Mouse (Mus musculus): ENCODE measurements around the gene Pafah2. TPM values are rescaled to one million over a fixed set of nuclear protein-coding genes. Genes with fewer than 3 reads are reported as not detected.
A peak's percentile ranks its signal among the peaks of the same experiment; 100 is the strongest.

Gene Pafah2
- polyA plus RNA-seq, 1 experiment from 2014 or later = 10.2 TPM

- H3K4me1 ChIP-seq (replicated peaks; ENCODE audit: control insufficient read depth, insufficient read depth, low read length) = peaks cover 5% of the 10 kb centered on the region
- H3K27ac ChIP-seq (ENCODE audit: low read depth, low read length) = no peak overlapping the region
- peak overlapping the region; percentile 39 for H3K4me2 ChIP-seq (replicated peaks; ENCODE audit: low read depth, low read length)
- H3K4me3 ChIP-seq (ENCODE audit: low read depth, low read length) = peak overlapping the region; percentile 22; the same call in 1 of the 2 replicates
- H3K36me3 ChIP-seq (ENCODE audit: control insufficient read depth, insufficient read depth, low read length) = no peaks in the 10 kb centered on the region
- peak; percentile 66 for DNase-seq (ENCODE audit: low spot score)
- ATAC-seq (ENCODE audit: low FRiP score) = peak; percentile 80
- no peaks in the 10 kb centered on the region for H3K27me3 ChIP-seq (ENCODE audit: control insufficient read depth, insufficient read depth, low read length)
- no peaks in the 10 kb centered on the region for H3K9me3 ChIP-seq (ENCODE audit: control insufficient read depth, low read length)
- 0 out of 2 replicates have a peak overlapping the region, but pooled peaks have one; percentile 36 for H3K9ac ChIP-seq (ENCODE audit: low read depth, low read length)
- 11% methylated on average over 19 of the region's 19 CpGs for WGBS
Measured at GRCm38 (mm10) chr4:134401181-134401661, 5.1 kb downstream of the Pafah2 start.

- Histone ChIP-seq H3K4me2 (replicated peaks; ENCODE audit: low read depth, low read length) (no peak overlapping the region), H3K9ac (ENCODE audit: low read depth, low read length) (no peak overlapping the region), H3K4me3 (ENCODE audit: low read depth, low read length) (no peak overlapping the region), H3K9me3 (ENCODE audit: control insufficient read depth, low read length) (no peaks in the 10 kb centered on the region), H3K4me1 (replicated peaks; ENCODE audit: control insufficient read depth, insufficient read depth, low read length) (peaks cover 5% of the 10 kb centered on the region), H3K27me3 (ENCODE audit: control insufficient read depth, insufficient read depth, low read length) (no peaks in the 10 kb centered on the region), H3K36me3 (ENCODE audit: control insufficient read depth, insufficient read depth, low read length) (no peaks in the 10 kb centered on the region), H3K27ac (ENCODE audit: low read depth, low read length) (no peak overlapping the region)
- DNase-seq (ENCODE audit: low spot score) (no peak), ATAC-seq (ENCODE audit: low FRiP score) (peak; percentile 43; the same call in 1 of the 2 replicates)
- 71% methylated on average over 16 of the region's 16 CpGs for WGBS
Measured at GRCm38 (mm10) chr4:134401856-134402570, 5.9 kb downstream of the Pafah2 start.

- H3K27me3 ChIP-seq (ENCODE audit: control insufficient read depth, insufficient read depth, low read length) = no peaks in the 10 kb centered on the region
- H3K27ac ChIP-seq (ENCODE audit: low read depth, low read length) = no peak overlapping the region
- H3K4me2 ChIP-seq (replicated peaks; ENCODE audit: low read depth, low read length) = no peak overlapping the region
- no peaks in the 10 kb centered on the region for H3K36me3 ChIP-seq (ENCODE audit: control insufficient read depth, insufficient read depth, low read length)
- WGBS = 76% methylated on average over 16 of the region's 16 CpGs
- ATAC-seq (ENCODE audit: low FRiP score) (no peak), DNase-seq (ENCODE audit: low spot score) (no peak)
- peaks cover 5% of the 10 kb centered on the region for H3K4me1 ChIP-seq (replicated peaks; ENCODE audit: control insufficient read depth, insufficient read depth, low read length)
- H3K4me3 ChIP-seq (ENCODE audit: low read depth, low read length) = no peak overlapping the region
- H3K9me3 ChIP-seq (ENCODE audit: control insufficient read depth, low read length) = no peaks in the 10 kb centered on the region
- no peak overlapping the region for H3K9ac ChIP-seq (ENCODE audit: low read depth, low read length)
Measured at GRCm38 (mm10) chr4:134402571-134403262, 6.6 kb downstream of the Pafah2 start.

- ATAC-seq (ENCODE audit: low FRiP score) (no peak), DNase-seq (ENCODE audit: low spot score) (no peak)
- 57% methylated on average over 7 of the region's 7 CpGs for WGBS
- no peak overlapping the region for H3K27ac ChIP-seq (ENCODE audit: low read depth, low read length)
- no peak overlapping the region for H3K4me2 ChIP-seq (replicated peaks; ENCODE audit: low read depth, low read length)
- no peak overlapping the region for H3K9ac ChIP-seq (ENCODE audit: low read depth, low read length)
- H3K9me3 ChIP-seq (ENCODE audit: control insufficient read depth, low read length) = no peaks in the 10 kb centered on the region
- no peaks in the 10 kb centered on the region for H3K27me3 ChIP-seq (ENCODE audit: control insufficient read depth, insufficient read depth, low read length)
- H3K36me3 ChIP-seq (ENCODE audit: control insufficient read depth, insufficient read depth, low read length) = no peaks in the 10 kb centered on the region
- peaks cover 5% of the 10 kb centered on the region for H3K4me1 ChIP-seq (replicated peaks; ENCODE audit: control insufficient read depth, insufficient read depth, low read length)
- H3K4me3 ChIP-seq (ENCODE audit: low read depth, low read length) = no peak overlapping the region
Measured at GRCm38 (mm10) chr4:134403721-134404120, 7.6 kb downstream of the Pafah2 start.

- Histone ChIP-seq H3K27ac (ENCODE audit: low read depth, low read length) (no peak overlapping the region), H3K4me2 (replicated peaks; ENCODE audit: low read depth, low read length) (no peak overlapping the region), H3K9me3 (ENCODE audit: control insufficient read depth, low read length) (no peaks in the 10 kb centered on the region), H3K4me1 (replicated peaks; ENCODE audit: control insufficient read depth, insufficient read depth, low read length) (no peaks in the 10 kb centered on the region), H3K4me3 (ENCODE audit: low read depth, low read length) (no peak overlapping the region), H3K9ac (ENCODE audit: low read depth, low read length) (no peak overlapping the region), H3K36me3 (ENCODE audit: control insufficient read depth, insufficient read depth, low read length) (no peaks in the 10 kb centered on the region), H3K27me3 (ENCODE audit: control insufficient read depth, insufficient read depth, low read length) (no peaks in the 10 kb centered on the region)
- ATAC-seq (ENCODE audit: low FRiP score) (no peak), DNase-seq (ENCODE audit: low spot score) (no peak)
- 73% methylated on average over 5 of the region's 5 CpGs for WGBS
Measured at GRCm38 (mm10) chr4:134409286-134409685, 13.2 kb downstream of the Pafah2 start.

- no peak for DNase-seq (ENCODE audit: low spot score)
- Histone ChIP-seq H3K4me2 (replicated peaks; ENCODE audit: low read depth, low read length) (no peak overlapping the region), H3K36me3 (ENCODE audit: control insufficient read depth, insufficient read depth, low read length) (no peaks in the 10 kb centered on the region), H3K9me3 (ENCODE audit: control insufficient read depth, low read length) (no peaks in the 10 kb centered on the region), H3K27me3 (ENCODE audit: control insufficient read depth, insufficient read depth, low read length) (no peaks in the 10 kb centered on the region), H3K27ac (ENCODE audit: low read depth, low read length) (peak overlapping the region; percentile 39; the same call in 1 of the 2 replicates), H3K4me1 (replicated peaks; ENCODE audit: control insufficient read depth, insufficient read depth, low read length) (no peaks in the 10 kb centered on the region), H3K9ac (ENCODE audit: low read depth, low read length) (no peak overlapping the region), H3K4me3 (ENCODE audit: low read depth, low read length) (no peak overlapping the region)
- no peak for ATAC-seq (ENCODE audit: low FRiP score)
- WGBS = 81% methylated on average over 17 of the region's 17 CpGs
Measured at GRCm38 (mm10) chr4:134416177-134416576, 20.1 kb downstream of the Pafah2 start.

- H3K4me3 ChIP-seq (ENCODE audit: low read depth, low read length) = no peak overlapping the region
- 71% methylated on average over 15 of the region's 15 CpGs for WGBS
- H3K27ac ChIP-seq (ENCODE audit: low read depth, low read length) = peak overlapping the region; percentile 39; the same call in 1 of the 2 replicates
Measured at GRCm38 (mm10) chr4:134416602-134417001, 20.5 kb downstream of the Pafah2 start.

GRCm38 (mm10) chr4:134417111-134417510 lies 21.0 kb downstream of the Pafah2 start:
- Histone ChIP-seq H3K27ac (ENCODE audit: low read depth, low read length) (no peak overlapping the region), H3K27me3 (ENCODE audit: control insufficient read depth, insufficient read depth, low read length) (no peaks in the 10 kb centered on the region), H3K36me3 (ENCODE audit: control insufficient read depth, insufficient read depth, low read length) (no peaks in the 10 kb centered on the region), H3K9ac (ENCODE audit: low read depth, low read length) (no peak overlapping the region), H3K4me1 (replicated peaks; ENCODE audit: control insufficient read depth, insufficient read depth, low read length) (no peaks in the 10 kb centered on the region), H3K9me3 (ENCODE audit: control insufficient read depth, low read length) (no peaks in the 10 kb centered on the region), H3K4me3 (ENCODE audit: low read depth, low read length) (no peak overlapping the region), H3K4me2 (replicated peaks; ENCODE audit: low read depth, low read length) (no peak overlapping the region)
- 63% methylated on average over 7 of the region's 7 CpGs for WGBS
- DNase-seq (ENCODE audit: low spot score) = no peak
- ATAC-seq (ENCODE audit: low FRiP score) = no peak

More at GRCm38 (mm10) chr4:134416602-134417001, 20.5 kb downstream of the Pafah2 start:
- no peaks in the 10 kb centered on the region for H3K27me3 ChIP-seq (ENCODE audit: control insufficient read depth, insufficient read depth, low read length)
- DNase-seq (ENCODE audit: low spot score) (no peak), ATAC-seq (ENCODE audit: low FRiP score) (no peak)
- H3K4me2 ChIP-seq (replicated peaks; ENCODE audit: low read depth, low read length) = no peak overlapping the region
- H3K4me1 ChIP-seq (replicated peaks; ENCODE audit: control insufficient read depth, insufficient read depth, low read length) = no peaks in the 10 kb centered on the region
- no peaks in the 10 kb centered on the region for H3K9me3 ChIP-seq (ENCODE audit: control insufficient read depth, low read length)
- H3K9ac ChIP-seq (ENCODE audit: low read depth, low read length) = no peak overlapping the region
- H3K36me3 ChIP-seq (ENCODE audit: control insufficient read depth, insufficient read depth, low read length) = no peaks in the 10 kb centered on the region
